Mouse (Mus musculus) adrenal gland, postnatal 4 days (tissue): Measurements from ENCODE around the gene Lrrc8b. TPM values are rescaled to one million over a fixed set of nuclear protein-coding genes. Genes with fewer than 3 reads are reported as not detected.

Experiments
- DNase-seq, 2 experiments: peaks; one replicate each; pipeline ENCODE4 v3.0.0; 2021 to 2022; ENCODE audit warnings: low spot score in 2 of 2, mixed read lengths in 2 of 2
- long read RNA-seq, 2 experiments: library from polyadenylated mRNA; stranded (forward); transcript quantifications; one replicate each; pipeline ENCODE4 v2.0.0; 2021
- total RNA-seq, 2 experiments: library from RNA; stranded (reverse); gene quantifications; 2 replicates each; pipeline ENCODE4 v1.2.3; 2021

Lrrc8b gene
- total RNA-seq: 10 to 100 TPM; 85.8 TPM
- long read RNA-seq, experiment 1, partial matches to known transcripts: 1 of 7 reads
- long read RNA-seq, experiment 1, other reads (novel, unspliced or antisense): 6 of 7 reads
- long read RNA-seq, experiment 2, full-length matches to known transcripts: 2 of 28 reads
- long read RNA-seq, experiment 2, partial matches to known transcripts: 25 of 28 reads
- long read RNA-seq, experiment 2, other reads (novel, unspliced or antisense): 1 of 28 reads

DNA sequence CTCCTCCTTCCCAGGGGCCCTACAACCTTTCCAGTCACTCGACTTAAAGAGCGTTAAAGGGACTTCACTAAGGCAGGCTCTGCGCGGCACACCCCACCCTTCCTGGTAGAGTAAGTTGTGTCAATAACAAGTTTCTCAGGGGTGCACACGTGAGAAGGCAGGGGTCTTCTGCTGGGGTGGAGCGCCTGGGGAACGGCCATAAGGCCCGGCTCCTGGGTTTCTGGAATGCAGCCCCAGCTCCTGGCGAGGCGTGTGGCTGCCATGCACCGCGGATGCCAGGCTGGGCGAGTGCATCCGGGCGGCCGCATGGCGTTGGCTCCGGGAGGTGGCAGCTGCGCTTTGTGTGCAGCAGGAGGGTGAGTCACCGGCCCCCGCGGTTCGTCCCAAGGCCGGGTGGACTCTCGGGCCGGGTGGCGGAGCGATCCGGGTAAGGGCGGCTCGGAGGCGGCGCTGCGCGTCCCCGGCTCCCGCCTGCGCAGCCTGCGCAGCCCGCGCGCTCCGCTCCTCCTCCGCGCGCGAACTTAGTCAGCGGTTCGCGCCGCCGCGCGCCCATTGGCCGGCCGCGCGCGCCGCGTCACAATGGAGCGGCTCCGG lies at the start of gene Lrrc8b:
Lrrc8b (plus strand) TSS at position 578 of the 594 bp plus-strand sequence.
- DNase-seq: peak; percentile 78 to 85

DNA sequence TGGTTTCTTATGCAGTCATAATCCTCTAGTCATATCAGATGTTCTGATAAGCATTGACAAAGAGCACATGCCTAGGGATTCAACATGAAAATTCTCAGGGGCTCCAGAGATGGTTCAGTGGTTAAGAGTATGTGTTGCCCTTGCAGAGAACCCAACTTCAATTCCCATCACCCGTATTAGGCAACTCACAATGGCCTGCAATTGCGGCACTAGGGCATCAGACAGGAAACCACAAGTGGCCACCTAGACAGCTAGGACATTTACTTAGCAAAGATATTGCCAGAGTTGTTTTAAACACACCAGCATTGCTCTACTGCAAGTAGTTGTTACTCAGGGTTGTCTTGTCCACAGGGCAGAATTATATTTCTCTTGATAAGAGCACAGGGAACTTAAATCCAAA lies 34.1 kb upstream of the Lrrc8b start:
- no peak for DNase-seq

DNA sequence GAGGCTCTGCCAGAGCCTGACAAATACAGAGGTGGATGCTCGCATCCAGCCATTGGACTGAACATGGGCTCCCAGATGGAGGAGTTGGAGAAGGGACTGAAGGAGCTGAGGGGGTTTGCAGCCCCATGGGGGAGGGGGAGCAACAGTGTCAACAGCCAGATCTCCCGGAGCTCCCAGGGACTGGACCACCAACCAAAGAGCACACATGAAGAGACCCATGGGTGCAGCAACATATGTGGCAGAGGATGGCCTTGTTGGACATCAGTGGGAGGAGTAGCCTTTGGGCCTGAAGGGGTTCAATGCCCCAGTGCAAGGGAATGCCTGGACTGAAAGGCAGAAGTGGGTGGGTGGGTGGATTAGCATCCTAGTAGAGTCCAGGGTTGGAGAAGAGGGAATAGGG lies 25.2 kb upstream of the Lrrc8b start:
- no peak for DNase-seq

DNA sequence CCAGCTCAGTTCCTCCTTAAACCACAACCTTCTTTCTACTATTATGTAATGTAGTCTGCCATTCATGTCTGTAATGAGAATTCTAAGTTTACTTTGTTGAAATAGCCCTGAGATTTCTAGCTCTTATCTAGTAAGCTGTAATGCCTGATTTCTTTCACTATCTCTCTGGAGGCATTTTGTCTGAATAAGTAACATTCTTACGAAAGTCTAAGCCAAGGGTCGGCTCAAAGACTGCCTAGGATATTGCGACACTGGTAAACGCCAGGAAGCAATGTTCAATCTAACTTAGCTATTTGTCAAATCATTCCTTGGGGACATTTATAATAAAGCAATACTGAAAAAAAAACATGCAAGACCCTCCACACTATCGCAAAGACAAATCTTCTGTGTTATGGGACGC lies 21.8 kb upstream of the Lrrc8b start:
- DNase-seq: no peak

DNA sequence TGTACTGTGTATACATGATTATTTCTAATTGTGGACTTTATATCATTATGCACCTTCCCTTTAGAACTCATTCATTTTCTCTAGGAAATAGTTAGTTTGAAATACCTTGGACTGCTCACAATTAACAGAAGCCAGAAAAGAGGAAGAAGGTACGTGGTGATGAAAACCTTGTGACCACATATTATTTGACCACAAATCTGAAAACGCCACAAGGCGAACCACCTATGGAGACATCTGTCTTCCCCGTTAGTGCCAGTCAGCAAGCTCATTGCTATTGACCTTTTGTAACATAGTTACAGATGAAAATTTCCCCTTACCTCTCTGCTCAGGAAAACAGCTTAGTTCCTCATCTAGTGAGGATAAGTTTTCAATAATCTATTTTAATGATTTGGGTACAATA lies 20.4 kb upstream of the Lrrc8b start:
- no peak for DNase-seq

DNA sequence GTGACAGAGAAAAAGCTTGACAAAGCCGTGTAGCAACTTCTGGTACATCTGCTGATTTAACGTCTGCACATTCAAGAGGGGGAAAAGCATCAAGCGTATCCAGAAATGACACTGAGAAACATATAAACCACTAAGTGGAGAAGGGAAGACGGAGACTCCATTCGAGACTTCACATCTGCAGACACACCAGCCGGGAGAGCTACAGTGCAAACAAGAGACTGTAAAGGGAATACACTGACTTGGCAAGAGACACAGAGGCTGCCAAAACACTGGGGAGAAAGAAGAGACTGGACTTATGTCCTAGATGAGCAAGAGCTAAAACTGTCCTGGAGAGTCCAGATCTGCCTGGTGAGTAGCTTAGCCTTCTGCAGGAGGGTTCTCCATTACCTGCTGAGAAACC lies 16.6 kb upstream of the Lrrc8b start:
- DNase-seq: no peak

DNA sequence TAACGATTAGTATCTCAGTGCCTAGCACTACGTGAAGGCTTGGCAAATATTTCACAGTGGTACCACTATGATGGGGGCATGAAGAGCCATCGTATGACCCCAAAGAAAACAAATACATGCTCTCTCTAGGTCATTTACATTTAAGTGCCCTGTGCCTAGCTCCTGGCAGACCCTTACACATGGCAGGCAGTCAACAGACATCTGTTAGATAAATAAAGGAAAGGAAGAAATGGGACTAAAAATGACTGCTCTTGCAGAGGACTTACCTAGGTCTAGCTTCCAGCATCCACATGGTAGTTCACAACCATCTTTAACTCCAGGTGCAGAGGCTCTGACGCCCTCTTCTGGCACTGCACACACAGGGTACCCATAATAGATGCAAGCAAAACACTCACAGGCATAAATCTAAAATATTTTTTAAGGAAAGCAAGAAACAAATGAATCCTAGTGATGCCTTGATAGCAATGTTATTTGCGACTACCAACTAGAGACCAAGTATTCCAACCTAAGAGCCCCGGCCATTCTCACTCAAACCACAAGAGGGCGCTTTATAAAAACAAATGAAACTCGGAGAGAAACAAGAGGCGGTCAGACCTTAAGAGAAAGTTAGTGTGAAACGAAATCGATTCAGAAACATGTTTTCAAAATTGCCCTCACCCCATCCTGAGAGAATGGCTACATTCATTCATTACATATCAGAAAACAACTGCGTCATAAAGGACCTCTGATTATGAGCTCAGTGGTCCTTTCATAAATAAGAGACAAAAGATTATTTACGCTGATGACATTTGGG lies 15.7 kb upstream of the Lrrc8b start:
- DNase-seq: peak in 1 of 2 experiments; percentile 32

DNA sequence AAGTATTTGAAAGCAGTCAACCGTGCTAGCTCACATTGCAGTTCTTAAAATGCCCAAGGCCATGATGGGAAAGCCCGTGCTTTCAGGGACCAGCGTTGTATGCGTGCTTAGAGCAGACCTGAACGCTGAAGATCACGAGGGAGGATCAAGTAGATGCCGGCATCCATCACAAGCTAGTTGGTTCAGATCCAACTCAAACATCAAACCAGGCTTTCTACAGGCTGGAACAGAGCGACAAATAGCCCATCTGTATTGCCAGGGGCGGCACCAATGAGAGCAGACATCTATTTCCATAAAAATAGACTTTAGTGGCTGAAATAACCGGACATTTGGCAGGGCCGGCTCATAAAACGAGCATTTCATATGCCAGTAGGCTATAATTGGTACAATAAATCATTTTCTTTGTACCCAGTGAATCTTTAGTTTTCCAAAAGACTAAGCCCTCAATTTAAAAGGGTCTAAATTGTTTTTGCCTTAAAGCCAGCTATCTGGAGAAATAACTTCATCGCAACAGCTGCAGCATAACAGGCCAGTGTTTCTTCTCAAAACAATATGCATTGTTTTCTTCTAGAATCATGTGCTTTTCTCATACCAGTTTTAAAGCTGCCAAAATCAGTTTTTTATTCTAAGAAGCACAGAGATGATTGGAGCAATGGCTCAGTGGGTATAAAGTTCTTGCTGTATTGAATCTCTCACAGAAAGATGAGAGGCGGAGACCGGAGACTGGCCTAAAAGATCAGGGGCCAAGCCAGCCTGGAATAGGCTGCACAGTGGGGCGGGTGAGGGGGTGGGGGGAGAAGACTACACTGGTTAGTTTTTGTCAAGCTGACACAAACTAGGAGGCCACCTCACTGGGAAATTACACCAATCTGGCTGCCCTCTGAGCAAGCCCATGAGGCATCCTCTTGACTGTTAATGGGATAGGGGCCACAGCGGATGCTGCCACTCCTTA lies 14.9 kb upstream of the Lrrc8b start:
- DNase-seq: no peak

DNA sequence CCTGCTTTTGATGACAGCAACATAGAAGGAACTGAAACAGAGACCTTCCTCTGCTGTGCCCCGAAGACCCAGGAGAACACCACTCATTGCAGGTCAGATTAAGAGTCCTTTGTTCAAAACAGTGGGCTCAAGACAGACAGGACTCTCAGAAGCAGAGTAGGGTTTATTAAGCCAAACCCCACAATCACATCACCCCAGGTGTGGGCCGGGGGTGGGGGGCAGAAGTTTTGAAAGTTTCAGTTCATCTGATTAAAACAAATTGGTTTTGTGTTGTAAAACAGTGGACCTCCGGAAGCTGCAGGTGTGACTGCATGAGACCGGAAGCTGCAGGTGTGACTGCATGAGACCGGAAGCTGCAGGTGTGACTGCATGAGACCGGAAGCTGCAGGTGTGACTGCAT lies 14.0 kb upstream of the Lrrc8b start:
- DNase-seq: no peak

DNA sequence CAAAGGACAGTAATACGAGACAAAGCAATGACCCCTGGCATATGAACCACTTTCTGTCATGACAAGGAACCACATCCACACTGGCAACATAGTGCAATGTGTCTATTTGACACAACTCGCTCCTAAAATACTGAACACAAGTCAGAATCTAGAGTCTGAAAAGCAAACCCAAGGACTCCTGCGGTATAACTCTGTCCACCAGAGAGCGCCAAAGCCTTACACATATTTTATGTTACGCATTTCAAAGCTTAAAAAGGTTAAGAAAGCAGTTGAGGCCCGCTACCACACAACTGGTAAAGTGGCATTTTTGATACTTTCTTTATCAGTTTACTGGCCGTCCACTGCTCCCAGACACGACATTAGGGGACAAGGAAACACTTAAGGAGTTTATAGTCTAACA lies 10.6 kb upstream of the Lrrc8b start:
- DNase-seq: peak in 1 of 2 experiments; percentile 37

DNA sequence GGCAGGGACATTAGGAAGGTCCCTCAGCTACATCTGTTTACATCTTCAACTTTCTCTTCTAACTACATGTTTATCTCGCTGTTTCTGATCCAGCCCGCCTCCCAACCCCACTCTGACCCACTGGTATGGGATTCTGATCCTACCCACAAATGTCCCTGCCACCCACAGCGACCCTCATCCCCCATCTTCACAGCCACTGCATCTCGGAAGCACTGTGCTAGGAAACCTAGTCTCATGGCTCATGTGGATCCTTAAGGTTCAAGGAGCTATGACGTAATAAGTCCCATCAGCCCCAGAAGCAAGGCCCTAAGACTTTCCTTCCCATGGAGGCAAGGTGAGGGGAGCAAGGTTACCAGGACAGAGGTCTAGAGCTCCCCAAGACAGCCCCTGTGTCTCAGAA lies 7.9 kb upstream of the Lrrc8b start:
- DNase-seq: no peak

DNA sequence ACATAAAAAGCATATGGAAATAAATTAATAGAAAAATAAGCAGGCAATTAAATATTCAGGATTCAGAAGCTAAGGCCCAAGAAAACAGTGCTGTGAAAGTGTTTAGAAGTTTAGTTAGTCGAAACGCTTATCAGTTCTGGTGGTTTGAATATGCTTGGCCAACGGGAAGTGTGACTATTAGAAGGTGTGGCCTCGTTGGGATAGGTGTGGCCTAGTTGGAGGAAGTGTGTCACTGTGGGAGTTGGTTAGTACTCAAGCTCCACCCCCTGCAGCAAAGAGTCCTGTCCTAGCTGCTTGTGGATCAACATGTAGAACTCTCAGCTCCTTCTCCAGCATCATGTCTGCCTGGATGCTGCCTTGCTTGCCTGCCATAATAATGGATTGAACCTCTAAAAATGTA lies 6.5 kb upstream of the Lrrc8b start:
- no peak for DNase-seq

DNA sequence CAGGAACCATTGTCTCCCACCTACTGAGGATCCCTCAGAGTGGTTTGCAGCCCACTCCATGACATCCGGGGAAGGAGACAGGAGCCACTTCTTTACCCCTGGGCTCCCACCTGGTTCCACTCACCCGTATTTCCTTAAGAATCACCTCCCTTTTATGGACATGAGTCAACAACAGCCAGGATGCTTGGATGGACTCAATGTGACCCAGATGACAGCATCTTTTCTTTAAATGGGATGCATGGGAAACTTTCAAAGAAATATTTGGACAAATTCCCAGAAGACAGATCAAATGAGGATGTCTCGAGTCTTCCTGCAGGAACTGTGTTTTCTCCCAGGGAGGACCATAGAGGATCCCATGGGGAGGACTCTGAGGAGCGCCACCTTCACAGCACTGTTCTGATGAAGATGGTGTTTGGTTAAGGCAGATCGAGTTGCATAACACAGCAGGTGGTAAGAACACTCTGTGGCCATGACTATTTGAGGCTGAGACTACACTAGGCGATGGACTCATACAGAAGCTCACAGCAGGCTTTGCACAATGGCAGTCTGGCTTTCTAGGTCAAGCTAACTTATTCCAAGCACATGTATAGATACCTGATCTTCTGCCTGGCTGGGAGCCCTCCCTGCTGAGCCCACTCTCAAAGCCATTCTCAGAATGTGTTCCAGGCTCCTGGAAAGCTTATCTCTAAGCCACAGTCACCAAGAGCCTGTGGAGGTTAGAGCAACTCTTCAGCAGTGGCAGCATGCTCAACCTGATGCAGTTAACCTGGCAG lies 4.9 kb upstream of the Lrrc8b start:
- DNase-seq: no peak

DNA sequence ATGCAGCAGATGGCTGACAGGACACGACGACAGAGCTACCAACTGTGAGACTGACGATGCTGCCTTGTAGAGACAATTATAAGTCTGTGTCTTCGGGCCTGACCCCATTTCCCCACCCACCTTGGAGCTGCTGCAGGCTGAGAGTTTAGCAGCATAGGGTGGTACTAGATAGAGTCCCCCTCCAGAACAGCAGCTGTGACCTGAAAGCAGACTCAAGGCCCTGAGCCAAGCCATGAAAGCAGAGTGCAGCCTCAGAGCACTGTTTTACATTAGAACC lies 4.3 kb upstream of the Lrrc8b start:
- no peak for DNase-seq

DNA sequence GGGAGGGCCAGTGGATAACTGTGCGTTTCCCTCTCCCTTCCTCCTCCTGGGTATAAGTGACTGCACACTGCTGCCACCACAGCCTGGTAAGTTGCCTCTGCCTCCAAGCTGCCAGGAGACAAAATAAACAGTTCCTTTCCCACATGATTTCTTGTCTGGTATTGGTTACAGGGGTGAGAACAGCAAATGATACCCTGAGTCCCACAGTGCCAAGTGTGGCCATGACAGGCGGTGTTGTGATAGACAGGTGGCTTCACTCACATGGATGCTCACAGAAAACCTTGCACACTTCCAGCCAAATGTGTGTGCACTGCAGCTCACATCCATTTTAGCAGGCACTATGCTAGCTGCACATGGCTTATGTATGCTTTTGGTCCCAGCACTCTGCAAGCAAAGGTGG lies 3.8 kb upstream of the Lrrc8b start:
- DNase-seq: no peak

DNA sequence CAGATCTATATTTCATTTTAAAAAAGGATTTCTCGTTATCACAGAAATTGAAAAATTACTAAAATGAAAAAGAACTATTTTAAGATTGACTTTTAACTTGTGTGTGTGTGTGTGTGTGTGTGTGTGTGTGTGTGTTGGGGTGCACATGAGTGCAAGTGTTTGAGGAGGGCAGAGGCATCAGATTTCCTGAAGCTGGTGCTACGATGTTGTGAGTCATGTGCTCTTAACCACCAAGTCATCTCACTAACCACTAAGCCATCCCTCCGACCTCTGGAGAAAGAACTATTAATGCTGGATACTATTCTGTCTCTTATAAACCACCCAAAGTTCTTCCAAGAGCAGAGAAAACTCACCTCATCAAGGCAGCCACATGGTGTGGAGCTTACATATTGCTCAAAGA lies 2.9 kb upstream of the Lrrc8b start:
- no peak for DNase-seq

DNA sequence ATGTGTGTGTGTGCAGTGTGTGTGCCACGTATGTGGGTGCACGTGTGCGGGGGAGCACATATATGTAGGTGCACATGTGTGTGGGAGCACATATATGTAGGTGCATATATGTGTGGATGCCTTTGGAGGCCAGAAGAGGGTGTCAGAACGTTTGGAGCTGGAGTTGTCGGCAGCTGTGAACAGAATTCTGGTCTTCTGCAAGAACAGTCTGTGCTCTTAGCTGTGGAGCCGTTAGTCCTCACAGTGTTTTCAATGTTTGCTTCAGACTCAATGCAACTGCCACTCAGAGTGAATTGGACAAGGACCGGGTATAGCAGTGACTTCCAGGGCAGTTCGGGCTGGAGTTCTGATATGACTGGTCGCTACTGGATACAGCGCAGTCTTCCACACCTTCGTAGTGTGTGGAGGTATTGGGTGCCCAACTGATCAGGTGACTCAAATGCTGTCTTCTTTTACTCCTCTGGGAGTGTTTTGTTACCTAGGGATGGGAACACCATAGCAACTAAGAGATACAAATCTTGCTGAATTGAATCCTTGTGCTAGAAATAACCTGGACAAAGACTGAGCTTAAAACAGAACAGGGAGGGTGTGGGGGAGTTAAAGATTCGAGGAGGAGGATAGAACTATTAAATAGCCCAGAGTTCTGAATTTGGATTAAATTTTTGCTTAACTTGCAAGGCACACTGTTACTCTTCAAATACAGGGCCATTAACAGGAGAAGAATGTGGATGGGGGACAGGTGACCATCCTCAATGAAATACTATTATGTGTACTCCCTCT lies 1.0 kb upstream of the Lrrc8b start:
- DNase-seq: no peak

DNA sequence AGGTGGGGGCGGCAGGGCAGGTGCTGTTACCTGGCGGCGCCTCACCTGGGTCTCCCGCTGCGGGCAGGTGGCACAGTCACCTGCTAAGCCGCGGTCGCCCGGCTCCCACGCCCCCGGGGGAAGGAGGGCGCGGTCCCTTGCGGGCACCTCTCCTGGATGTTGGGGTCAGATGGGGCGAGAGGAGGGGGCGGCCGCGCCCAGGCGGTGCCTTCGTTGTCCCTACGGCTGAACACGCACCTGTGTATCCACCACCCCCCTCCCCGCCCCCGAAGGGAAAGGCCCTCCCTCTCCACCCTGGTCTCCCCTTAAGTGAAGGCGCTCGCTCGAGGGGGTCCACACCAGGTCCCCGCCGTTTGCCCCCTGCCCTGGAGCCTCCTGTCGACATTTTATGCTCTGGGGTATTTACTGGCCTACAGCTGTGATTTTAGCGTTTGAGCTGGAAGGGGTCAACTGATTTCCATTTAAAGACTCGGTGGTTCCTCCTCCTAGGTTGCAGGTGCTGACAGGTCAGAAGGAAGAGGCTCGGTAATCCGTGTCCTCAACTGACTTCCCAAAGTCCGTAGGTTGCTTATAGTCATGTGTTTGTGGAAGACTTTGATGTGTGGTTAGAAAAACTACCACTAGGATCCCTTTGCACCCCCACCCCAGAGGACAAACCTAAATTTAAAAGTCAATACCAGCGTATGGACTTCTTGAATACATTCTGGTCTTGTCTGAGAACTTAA lies 538 bp downstream of the Lrrc8b start:
- no peak for DNase-seq

DNA sequence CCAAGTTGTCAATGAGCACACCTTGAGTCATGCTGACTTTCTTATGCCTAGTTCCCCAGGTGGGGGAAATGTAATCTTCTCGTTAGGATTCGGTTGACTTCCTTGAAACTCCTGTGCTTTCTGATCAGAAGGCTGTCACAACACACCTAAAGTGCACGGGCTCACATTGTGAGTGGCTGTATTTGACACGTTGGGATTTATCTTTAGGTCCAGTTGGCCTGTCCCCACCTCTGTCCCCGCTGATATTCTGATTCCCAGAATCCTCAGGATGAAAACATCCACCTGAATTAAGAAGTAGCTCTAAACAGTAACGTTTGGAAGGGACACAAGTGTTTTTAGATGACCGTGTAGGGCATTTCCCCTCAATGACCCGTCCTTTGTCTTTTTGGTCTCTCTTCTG lies 1.6 kb downstream of the Lrrc8b start:
- no peak for DNase-seq
